Mouse (Mus musculus): Measurements from ENCODE around the gene Stra8. TPM values are rescaled to one million over a fixed set of nuclear protein-coding genes. Genes with fewer than 3 reads are reported as not detected.
A peak's percentile ranks its signal among the peaks of the same experiment; 100 is the strongest.

The Stra8 gene
- not detected for total RNA-seq (2021)
- long read RNA-seq, experiment 1, result 0 reads
- long read RNA-seq, experiment 2, result 0 reads

DNA sequence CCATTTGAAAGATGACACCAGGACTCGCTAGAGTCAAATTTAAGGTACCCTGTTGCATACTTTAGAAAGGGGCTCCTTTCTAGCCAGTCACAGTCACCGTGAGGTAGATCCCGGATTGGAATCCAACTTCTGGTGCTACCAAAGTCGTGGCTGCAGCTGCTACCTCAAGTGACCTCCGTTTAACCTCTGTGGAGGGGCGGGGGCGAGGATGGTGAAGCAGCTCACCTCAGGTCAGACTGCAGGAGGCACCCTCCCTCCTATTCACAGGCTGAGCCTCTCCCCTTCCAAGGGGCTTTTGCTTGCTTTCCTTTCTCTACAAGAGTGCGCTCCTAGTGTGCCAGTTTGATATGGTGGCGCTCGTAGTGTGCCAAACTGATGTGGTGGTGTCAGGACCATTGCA is at the start of gene Stra8:
TSS of gene Stra8 (plus strand) at position 208 of the 400 bp plus-strand sequence.
- no peak for DNase-seq (ENCODE audit: low spot score in 2 of 2)

DNA sequence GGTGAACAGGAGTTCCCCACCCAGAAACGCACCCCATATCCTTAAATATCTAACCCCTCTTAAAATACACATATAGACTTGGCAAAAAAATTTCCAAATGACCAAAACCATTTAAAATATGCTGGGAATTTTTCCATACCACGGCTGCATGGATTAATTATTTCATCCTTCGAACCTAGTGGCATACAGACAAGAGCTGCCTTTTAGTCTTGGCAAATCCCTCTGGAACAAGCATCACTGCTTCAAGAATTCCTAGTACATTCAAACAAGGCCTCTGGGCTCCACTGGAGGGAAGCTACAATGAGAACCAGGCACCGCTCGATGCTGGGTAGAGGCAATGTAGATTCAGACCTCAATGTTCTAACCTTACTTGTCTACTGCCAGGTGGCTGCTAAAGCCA is 49.2 kb upstream of the Stra8 start:
- DNase-seq (ENCODE audit: low spot score in 2 of 2), result no peak

DNA sequence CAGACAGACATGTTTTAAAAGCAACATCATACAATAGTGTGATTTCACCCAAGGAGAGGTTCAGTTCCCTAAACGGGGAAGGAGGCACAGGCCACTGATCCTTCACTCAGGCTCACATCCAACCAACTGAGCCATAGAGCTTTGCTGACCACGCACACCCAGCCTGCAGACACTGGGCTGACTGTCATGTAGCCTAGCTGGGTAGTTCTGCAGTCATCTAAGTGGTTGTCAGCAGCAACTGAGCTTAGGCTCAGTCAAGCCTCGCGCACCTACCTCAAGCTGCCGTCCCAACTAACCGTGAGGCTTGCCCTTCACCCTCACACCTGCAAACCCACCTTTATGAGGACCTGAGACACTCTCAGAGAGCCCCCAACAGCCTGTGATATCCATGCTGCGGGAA is 48.0 kb upstream of the Stra8 start:
- DNase-seq (ENCODE audit: low spot score in 2 of 2), result no peak

DNA sequence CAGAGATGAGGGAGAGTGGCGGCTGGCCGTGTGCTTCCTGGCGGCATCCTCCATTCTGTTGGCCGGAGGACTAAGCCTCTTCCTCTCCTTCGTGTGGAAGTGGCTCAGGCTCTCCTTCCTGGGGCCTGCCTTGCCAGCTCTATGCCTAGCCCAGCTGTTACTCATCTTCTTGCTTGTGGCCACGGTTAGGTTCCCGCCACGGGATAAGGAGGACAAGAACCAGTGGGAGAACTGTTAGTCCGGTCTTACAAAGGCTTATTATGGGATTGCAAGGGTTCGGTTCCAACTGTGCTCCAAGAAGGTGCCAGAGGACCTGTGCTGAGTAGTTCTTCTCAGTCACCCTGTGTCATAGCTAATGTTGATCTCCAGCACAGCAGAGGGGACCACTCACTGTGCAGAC is 47.1 kb upstream of the Stra8 start:
- no peak for DNase-seq (ENCODE audit: low spot score in 2 of 2)

DNA sequence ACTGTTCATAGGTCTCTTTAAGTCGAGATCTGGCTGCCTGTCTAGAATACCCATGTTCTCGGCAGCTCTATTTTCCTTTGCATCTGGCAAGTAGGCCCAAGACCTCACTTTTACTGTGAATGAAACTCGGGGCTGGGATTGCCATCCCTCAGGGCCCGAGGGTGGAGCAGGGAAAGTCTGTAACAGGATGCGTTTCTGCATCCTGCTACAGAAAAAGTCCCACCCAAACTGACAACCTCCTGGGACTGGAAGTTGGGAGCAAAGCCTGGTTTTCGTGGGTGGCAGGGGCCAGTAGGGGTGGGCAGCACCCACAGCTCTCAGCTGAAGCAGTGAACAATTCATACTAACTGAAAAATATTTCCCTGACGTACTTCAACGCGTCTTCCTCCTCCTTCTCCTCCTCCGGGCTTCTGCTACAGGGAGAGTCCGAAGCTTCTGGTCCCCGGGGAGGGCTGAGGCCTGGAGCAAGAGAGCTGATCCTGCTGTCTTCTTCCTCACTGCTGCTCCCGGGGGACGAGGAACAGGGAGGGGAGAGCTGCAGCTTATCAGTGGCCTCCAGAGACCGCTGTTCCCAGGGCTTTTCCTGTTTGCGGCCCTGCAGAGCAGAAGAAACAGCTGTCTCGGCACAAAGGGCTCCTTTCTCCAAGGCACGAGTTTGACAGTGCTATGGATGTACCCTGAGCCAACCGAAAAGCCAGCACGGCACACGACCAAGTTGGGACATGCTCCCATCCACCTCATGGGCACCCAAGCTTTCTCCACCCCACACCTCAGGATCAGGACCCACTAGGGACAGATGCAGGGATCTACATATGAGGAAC is 45.7 kb upstream of the Stra8 start:
- DNase-seq (ENCODE audit: low spot score in 2 of 2), result peak in 1 of 2 experiments; percentile 50

DNA sequence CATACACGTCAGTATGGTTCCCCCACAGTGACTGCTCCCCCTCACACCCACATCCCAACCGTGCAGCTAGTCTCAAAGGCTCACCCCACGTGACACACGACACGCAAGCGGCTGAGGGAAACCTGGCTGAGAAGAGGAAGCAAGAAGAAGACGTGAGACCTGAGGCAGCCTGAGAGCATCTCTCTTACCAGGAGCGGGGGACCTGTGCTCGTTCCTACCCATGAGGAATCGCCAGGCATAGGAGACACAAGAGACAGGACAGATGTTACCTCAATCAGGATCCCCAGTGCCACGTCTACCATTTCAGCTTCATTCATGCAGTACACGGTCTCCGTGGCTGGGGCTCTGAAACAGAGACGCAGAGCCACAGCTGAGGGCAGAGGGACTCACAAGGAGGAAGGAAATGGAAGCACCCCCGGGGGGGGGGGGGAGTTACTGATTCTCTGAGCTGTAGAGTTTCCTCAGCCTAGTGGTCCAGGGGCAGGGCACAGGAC is 44.6 kb upstream of the Stra8 start:
- DNase-seq (ENCODE audit: low spot score in 2 of 2), result no peak

DNA sequence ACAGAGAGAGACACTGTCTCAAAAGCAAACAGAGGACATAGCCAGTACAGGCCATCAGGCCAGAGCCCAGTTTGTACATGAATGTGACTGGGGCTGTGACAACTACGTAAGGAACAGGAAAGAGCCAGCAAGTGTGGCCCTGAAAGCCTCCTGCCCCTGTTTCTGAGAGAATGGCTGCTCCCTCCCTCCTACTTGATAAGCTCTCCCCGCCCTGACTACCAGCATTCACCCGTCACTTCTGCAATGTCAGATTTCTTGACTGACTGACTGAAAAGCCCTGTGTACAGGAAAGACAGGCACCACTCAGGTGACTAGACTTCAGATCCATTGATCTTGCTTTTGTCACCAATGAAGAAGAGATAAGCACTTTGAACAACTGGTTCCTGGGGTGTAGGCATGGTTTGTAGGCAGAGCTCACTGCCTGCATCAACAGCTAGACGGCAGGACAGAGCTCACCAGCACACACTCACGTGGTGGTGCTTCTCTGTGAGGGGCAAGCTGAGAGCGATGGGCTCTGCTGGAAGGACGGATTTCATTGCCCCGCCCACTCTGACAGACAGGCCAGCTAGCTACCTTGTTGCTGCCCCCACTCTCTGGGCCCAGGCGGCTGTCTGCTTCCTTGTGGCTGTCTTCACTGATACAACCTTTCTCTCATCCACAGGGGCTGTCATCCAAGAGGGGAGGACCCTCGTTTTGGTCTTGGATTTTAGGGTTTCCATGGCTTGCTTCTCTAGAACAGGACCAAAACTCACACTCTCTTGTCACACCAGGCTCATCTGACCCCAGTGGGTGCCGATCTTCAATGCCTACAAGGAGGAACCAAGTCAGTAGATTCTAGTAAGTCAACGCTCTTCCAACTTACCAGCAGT is 43.8 kb upstream of the Stra8 start:
- DNase-seq (ENCODE audit: low spot score in 2 of 2), result no peak

DNA sequence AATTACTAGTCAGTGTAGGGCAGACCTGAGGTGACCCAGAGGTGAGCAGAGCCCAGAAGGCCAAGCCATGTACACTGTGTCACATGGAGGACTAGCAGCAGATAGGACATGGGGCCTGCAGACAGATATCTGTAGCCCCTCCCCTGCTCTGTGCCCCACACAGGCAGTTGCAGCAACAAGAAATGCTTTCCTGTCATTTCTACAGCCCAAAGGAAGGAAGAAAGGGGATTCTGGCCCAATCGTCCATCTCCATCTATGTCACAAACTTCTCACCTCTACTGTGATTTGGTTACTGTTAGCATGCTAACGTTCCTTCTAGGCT is 43.2 kb upstream of the Stra8 start:
- DNase-seq (ENCODE audit: low spot score in 2 of 2), result no peak

DNA sequence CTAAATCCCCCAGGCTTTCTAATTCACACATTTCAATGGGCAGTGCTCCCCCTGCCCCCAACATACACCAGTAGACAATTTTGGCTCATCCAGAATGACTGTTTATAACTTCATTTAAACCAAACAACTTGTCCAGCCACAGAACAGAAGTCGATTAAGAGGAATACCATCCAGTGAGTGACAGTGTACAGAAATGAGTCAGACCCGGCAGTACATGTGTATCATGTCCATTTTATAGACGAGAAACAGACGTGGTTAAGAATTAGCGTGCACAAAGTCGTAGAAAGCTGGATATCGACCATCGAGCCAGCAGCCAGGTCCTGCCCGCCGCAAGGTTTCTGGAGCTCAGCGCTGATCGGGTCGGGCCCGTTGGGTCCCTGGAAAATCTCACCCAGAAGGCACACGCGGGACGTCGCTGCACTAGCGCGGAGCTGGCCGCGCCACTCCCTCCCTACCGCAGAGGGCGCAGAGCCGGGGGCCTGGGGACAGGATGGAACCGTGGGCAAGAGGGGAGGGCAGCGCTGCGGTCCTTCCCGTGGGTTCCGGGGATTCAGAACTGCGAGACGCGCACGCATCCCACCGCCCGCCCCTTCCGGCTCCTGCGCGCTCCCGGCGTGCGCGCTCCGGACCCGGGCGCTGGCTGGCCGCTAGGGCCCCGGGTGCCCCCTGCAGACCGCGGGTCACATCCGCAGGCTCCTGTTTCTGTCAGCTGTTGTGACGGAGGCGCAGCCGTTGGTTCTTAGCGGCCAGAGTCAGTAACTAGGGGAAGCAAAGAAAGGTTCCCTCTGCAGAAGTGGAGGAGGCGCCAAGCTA is 42.2 kb upstream of the Stra8 start, which contains the start of gene Cyren:
TSS of gene Cyren (minus strand) at position 552 of the 813 bp plus-strand sequence.
- DNase-seq (ENCODE audit: low spot score in 2 of 2), result peak; percentile 91 to 94

DNA sequence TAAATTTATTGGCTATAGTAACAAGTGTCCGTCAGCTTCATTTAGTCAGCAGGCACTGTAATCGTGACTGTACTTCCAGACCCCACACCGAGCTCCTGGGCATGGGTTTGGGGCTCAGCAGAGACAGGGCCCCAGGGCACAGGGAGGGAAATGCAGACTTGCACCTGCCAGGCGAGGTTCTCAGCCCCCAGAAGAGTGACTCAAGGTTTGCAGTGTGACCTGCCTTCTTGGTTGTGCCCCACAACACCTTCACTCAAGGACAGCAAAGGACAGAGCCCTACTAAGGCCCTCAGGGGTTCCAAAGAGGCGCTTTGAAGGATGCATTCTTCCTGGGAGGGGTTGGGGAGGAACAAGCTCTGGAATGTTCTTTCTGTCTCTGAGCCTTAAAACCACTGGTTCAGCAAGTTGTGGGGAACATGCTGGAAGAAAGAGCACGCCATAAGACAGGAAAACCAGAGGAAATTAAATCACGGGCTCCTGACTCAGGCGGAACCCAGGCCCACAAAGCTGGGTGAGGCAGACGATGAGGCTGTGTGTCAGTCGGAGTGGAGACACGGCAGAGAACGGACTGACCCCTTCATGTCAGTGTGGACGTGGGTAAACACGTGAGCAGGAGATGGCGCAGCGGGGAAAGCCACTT is 40.7 kb upstream of the Stra8 start:
- DNase-seq (ENCODE audit: low spot score in 2 of 2), result no peak

DNA sequence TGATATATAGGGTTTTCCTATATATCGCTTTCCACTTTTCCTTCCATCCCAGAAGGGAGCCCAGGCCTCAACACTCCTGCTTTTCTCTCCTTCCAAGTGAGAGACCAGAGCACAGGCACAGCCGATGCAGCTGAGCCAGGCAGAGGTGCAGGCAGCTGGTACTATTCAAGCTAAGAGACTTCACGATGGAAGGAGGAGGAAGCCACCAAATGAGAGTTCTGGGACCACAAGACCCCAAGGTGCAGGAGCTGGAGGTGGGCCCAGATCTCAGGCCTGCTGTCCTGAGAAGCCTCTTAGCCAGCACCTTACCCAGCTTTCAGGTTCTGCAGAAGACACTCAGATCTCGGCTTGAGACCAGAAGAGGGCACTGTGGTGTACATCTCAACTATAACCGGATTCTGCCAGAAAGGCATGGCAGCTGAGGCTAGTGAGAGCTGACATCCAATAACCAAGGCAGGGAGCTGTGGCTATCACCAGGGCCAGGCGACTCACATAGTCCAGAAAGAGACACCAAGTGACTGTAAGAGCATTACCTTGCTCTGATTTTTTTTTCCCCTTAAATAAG is 40.0 kb upstream of the Stra8 start:
- DNase-seq (ENCODE audit: low spot score in 2 of 2), result no peak

DNA sequence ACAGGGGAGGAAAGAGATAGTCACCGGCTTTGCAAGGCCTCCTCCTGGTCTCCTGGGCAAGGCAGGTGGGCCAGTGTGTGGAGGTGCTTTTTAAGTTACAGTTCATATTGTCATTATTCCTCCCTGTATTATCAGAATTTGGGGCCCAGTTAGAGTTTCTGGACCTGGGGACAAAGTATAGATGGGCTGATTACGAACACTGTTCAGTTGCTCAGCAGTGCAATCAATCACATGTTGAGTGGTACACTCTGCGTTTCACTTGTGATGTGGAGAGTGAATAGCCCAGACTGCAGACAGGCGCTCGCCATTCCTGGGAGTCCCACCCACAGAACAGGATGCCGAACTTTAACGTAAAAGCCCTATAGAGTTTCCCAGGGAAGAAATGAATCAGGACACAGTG is 35.2 kb upstream of the Stra8 start:
- DNase-seq (ENCODE audit: low spot score in 2 of 2), result no peak

DNA sequence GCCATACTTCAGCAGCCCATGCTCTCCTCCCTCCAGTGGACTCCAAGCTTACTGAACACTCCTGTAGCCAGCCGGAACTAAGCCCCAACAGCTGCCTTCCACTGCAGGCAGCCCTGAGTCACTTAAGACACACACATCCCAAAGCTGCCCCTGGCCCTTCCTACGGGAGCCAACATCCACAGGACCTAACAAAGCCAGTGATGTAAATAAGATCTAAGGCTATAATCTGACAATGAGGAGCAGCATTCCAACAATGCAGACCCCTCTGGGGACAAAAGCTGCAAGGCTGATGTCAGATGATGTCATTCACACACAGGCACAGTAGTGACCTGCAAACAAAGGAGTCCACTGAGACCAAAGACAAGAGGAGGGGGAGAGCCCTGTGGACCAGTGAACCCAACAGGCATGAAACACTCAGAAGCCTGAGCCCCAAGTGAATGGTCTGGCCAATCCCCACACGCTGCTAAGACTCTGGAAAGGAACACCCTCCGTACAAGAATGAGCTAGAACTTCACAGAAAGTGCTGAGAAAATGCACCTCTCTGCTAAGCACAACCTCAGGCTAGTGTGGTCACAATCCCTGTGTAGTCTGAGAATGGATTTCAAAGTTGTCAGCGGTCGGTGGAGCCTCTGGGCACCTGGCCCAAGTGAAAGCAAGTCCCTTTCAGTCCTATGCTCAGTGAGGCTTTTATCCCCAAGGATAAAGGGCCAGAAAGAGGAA is 32.7 kb upstream of the Stra8 start:
- no peak for DNase-seq (ENCODE audit: low spot score in 2 of 2)

DNA sequence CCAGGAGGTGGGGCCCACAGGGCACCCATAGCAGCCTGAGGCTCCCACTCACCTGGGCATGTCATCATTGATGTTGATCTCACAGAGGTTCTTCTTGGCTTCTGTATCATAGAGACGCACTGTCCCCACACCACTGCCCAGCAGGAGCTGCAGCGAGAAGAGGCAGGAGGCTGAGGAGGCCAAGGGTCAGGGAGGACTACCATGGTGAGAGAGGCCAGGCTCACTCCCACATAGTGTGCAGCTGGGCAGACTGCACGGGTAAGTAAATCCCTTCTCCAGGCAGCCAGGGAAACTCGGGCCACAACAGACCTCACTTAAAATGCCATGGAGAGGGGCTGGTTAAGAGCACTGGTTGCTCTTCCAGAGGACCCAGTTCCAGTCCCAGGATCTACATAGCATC is 30.8 kb upstream of the Stra8 start:
- no peak for DNase-seq (ENCODE audit: low spot score in 2 of 2)

DNA sequence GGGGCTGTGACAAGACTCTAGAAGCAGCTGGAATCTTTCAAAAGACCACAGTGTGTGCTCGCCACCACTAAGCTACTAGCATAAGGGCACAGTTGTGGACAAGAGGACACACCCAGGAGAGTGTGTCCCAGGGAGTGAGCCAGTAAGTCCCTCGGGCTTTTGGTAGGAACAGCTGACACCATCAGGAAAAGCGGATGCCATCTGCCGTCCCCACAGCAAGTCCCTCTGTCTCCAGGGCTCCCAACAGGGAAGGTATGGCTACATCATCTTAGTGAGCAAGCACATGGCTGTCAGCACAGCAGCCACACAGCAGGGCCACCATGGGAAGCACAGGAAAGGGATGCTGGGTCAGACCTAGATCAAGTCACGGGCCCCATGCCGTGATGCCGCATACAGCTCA is 24.4 kb upstream of the Stra8 start:
- no peak for DNase-seq (ENCODE audit: low spot score in 2 of 2)

DNA sequence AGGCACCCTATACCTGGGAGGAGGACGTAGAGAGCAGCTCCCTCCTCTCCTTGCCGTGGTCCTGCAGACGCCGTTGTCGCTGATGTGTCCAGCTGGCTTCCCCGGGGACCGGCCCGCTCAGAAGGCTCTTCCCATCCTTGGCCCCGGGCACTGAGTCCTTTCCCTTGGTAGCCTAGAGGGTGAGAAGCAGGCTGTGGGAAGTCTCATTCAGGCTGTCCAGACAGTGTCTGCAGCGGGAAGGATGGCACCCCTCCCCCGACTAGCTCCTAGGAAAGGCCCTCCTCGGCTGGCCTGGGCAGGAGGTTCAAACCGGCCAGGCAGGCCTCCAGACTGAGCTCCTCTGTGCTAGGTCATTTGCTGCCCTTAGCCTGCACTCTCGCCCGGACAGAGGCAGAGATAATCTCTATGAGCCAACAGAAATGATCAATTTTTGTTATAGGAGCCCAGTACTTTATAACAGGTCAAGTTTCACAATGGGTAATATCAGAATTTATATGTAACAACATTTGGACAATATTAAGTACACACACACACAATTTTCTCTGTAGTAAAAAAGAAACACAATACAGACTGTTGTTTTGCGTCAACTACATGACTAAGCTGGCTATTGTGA is 23.7 kb upstream of the Stra8 start:
- DNase-seq (ENCODE audit: low spot score in 2 of 2), result no peak

DNA sequence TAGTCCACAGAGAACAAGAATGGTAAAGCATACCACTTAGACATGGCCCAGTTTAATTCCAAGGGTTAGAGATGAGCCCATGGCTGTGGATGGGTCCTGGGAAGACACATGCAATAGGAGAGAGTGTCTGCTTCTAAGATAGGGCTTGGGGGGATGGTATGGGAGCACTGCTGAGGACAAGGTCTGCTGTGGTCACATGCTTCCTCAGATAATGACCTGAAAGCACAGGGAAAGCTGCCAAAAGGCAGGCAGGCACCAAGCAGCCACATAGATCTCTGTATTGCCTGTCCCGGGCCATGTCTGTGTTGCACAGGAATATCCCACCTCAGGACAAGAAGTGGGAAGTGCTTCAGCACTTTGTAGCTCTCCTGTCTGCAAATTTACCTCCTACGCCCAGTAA is 20.8 kb upstream of the Stra8 start:
- no peak for DNase-seq (ENCODE audit: low spot score in 2 of 2)

DNA sequence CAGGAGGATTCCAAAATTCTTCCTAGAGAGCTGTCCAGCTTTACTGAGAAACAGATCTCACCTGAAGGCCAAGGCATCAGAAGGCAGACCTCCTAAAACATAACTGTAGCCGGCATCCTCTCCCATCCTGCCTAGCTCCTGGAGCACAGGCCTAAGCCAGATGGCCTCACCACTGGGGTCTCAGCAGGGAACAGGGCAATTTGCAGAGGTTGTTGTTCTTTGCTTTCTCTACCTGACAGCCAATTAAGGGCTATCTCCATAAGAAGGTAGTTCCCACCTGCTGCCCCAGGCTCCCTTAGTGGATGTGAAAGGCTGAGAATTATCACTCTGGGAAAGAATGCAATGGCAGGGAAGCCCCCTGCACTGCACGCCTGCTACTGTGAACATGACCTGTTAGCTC is 19.0 kb upstream of the Stra8 start:
- no peak for DNase-seq (ENCODE audit: low spot score in 2 of 2)

DNA sequence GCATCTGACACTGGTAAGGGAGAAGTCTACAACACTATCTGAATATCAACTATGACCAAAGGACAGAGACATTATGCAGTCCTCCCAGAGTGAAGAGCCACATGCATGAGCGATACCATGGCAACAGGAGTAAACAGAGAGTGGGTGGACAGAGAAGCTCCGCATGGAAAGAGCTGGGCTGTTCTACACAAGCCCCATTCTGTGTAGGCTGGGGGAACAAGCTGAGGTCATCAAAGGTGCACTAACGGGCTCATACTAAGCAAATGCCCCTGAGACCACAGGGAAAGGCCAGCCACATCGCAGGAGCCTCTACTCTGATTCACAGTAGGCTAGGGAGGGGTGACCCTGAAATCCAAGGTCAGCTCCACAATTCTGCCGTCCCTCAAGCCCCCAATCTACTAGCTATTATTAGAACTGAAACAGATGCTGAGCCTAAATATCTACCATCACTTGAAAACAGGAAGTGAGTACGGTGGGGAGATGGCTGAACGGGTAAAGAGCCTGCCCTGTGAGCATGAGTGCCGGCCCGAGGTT is 18.0 kb upstream of the Stra8 start:
- no peak for DNase-seq (ENCODE audit: low spot score in 2 of 2)

Data from adrenal gland, adult 18-20 months (tissue).